In the genomic region with DNA sequence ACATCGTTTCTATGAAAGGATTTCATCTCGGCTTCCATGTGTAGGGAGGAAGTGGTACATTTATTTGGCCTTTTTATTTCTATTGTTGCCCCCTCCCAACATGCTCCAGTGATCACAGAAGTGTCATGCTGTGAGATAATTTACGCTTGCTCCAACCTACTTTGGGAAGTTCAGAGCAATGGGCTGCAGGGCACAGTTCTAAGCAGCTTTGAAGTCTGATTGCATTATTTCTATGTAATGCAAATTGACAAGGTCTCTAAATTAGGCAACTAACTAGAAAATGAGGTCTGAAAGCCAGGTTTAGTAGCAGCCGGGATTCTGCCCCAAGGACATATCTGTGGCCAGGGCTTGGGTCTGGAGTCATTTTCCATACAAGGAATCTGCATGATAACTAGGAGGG, we compare ENCODE assay signal across 26 mouse cellular contexts.
DNase-seq lines count a peak whose midpoint lies in the region; ATAC-seq lines count a peak whose summit lies in the region.
"Had no signal": no experiment of that assay in that cellular context is flagged by ENCODE, and none has a peak within 500 bp of the region (broad histone marks: within the 10 kb centered on the region; RNA-seq: fewer than 3 reads in every experiment).

No protein-coding gene starts in this region.

- H3K4me3 ChIP-seq in forebrain, embryonic 11.5 days (ENCODE audit: low read depth, low read length), result no peak overlapping the region
- H3K4me3 ChIP-seq in forebrain, embryonic 15.5 days, result no peak overlapping the region
- no peak overlapping the region for H3K4me3 ChIP-seq in forebrain, embryonic 13.5 days
- H3K4me3 ChIP-seq in midbrain, embryonic 14.5 days (replicated peaks; ENCODE audit: low read depth, low read length), result no peak overlapping the region
- H3K4me3 ChIP-seq: embryonic facial prominence, embryonic 15.5 days; heart, embryonic 15.5 days; kidney, embryonic 15.5 days; left cerebral cortex, adult 2 months; liver, embryonic 13.5 days; megakaryocyte, embryonic 14.5 days; neural tube, embryonic 12.5 days had no signal

- H3K36me3 ChIP-seq in forebrain, embryonic 11.5 days (ENCODE audit: control insufficient read depth, insufficient read depth, low read length), result no peaks in the 10 kb centered on the region
- H3K36me3 ChIP-seq in forebrain, embryonic 15.5 days, result no peaks in the 10 kb centered on the region
- H3K36me3 ChIP-seq in forebrain, embryonic 13.5 days (ENCODE audit: poor library complexity, severe bottlenecking), result no peaks in the 10 kb centered on the region
- no peaks in the 10 kb centered on the region for H3K36me3 ChIP-seq in midbrain, embryonic 14.5 days (ENCODE audit: control insufficient read depth, insufficient read depth, low read length)
- H3K36me3 ChIP-seq: embryonic facial prominence, embryonic 15.5 days; heart, embryonic 15.5 days; kidney, embryonic 15.5 days; liver, embryonic 13.5 days; neural tube, embryonic 12.5 days had no signal

- H3K9ac ChIP-seq in forebrain, embryonic 11.5 days (ENCODE audit: low read length), result no peak overlapping the region
- no peak overlapping the region for H3K9ac ChIP-seq in forebrain, embryonic 15.5 days (replicated peaks)
- no peak overlapping the region for H3K9ac ChIP-seq in forebrain, embryonic 13.5 days
- no peak overlapping the region for H3K9ac ChIP-seq in midbrain, embryonic 14.5 days (replicated peaks; ENCODE audit: low read length)
- H3K9ac ChIP-seq: embryonic facial prominence, embryonic 15.5 days; heart, embryonic 15.5 days; kidney, embryonic 15.5 days; liver, embryonic 13.5 days; neural tube, embryonic 12.5 days had no signal

- H3K9me3 ChIP-seq in forebrain, embryonic 11.5 days (ENCODE audit: control insufficient read depth, low read length), result no peaks in the 10 kb centered on the region
- H3K9me3 ChIP-seq in forebrain, embryonic 15.5 days, result no peaks in the 10 kb centered on the region
- no peaks in the 10 kb centered on the region for H3K9me3 ChIP-seq in forebrain, embryonic 13.5 days (replicated peaks)
- no peaks in the 10 kb centered on the region for H3K9me3 ChIP-seq in midbrain, embryonic 14.5 days (ENCODE audit: control insufficient read depth, low read length)
- H3K9me3 ChIP-seq: embryonic facial prominence, embryonic 15.5 days; heart, embryonic 15.5 days; kidney, embryonic 15.5 days; liver, embryonic 13.5 days; neural tube, embryonic 12.5 days had no signal

- H3K27me3 ChIP-seq in forebrain, embryonic 11.5 days (ENCODE audit: control insufficient read depth, insufficient read depth, low read length), result no peaks in the 10 kb centered on the region
- no peaks in the 10 kb centered on the region for H3K27me3 ChIP-seq in forebrain, embryonic 15.5 days
- H3K27me3 ChIP-seq in forebrain, embryonic 13.5 days, result no peaks in the 10 kb centered on the region
- no peaks in the 10 kb centered on the region for H3K27me3 ChIP-seq in midbrain, embryonic 14.5 days (ENCODE audit: control insufficient read depth, insufficient read depth, low read length)
- H3K27me3 ChIP-seq: embryonic facial prominence, embryonic 15.5 days; heart, embryonic 15.5 days; kidney, embryonic 15.5 days; neural tube, embryonic 12.5 days had no signal

- DNase-seq in forebrain, embryonic 11.5 days (ENCODE audit: low spot score), result peak; percentile 60
- DNase-seq in Muller cell, postnatal 12 days (ENCODE audit: inconsistent ontology term), result peak; percentile 78
- peak; percentile 69 for DNase-seq in midbrain, embryonic 14.5 days
- no peak for DNase-seq in ovary, postnatal 14 days (ENCODE audit: low spot score)
- DNase-seq in spleen, adult 18-20 months, result no peak
- DNase-seq in ovary, postnatal 10 days (ENCODE audit: low spot score), result no peak
- DNase-seq: adrenal gland, postnatal 36 days; cerebellum, adult 11-12 months; cerebellum, postnatal 14 days; gastrocnemius, postnatal 25 days; heart, postnatal 36 days; kidney, adult 11 months; kidney, postnatal 4 days; layer of hippocampus, adult 9-11 months; liver, embryonic 13.5 days; lung, adult 2 months; lung, postnatal 14 days had no signal

- peak overlapping the region; percentile 94 for H3K27ac ChIP-seq in forebrain, embryonic 11.5 days (ENCODE audit: low read depth, low read length)
- H3K27ac ChIP-seq in forebrain, embryonic 15.5 days (replicated peaks), result no peak overlapping the region
- peak overlapping the region; percentile 92 for H3K27ac ChIP-seq in forebrain, embryonic 13.5 days
- peak overlapping the region; percentile 72 for H3K27ac ChIP-seq in midbrain, embryonic 14.5 days (replicated peaks; ENCODE audit: low read depth, low read length)
- H3K27ac ChIP-seq: embryonic facial prominence, embryonic 15.5 days; heart, embryonic 15.5 days; kidney, embryonic 15.5 days; left cerebral cortex, adult 2 months; liver, embryonic 13.5 days; neural tube, embryonic 12.5 days had no signal

- peak; percentile 33 for ATAC-seq in forebrain, embryonic 11.5 days (replicated peaks; ENCODE audit: low FRiP score)
- ATAC-seq in forebrain, embryonic 15.5 days (replicated peaks), result no peak
- no peak for ATAC-seq in forebrain, embryonic 13.5 days
- ATAC-seq in midbrain, embryonic 14.5 days (ENCODE audit: low FRiP score, low TSS enrichment), result peak; percentile 43; the same call in 1 of the 2 replicates
- ATAC-seq: Patski had no signal

- no peak overlapping the region for H3K4me2 ChIP-seq in forebrain, embryonic 11.5 days (ENCODE audit: low read depth, low read length, severe bottlenecking)
- H3K4me2 ChIP-seq in forebrain, embryonic 15.5 days (replicated peaks), result no peak overlapping the region
- no peak overlapping the region for H3K4me2 ChIP-seq in forebrain, embryonic 13.5 days
- no peak overlapping the region for H3K4me2 ChIP-seq in midbrain, embryonic 14.5 days (ENCODE audit: low read length)
- H3K4me2 ChIP-seq: embryonic facial prominence, embryonic 15.5 days; heart, embryonic 15.5 days; kidney, embryonic 15.5 days; liver, embryonic 13.5 days; neural tube, embryonic 12.5 days had no signal

- 8% methylated on average over 4 of the region's 4 CpGs for WGBS in forebrain, embryonic 11.5 days
- WGBS in forebrain, embryonic 15.5 days, result 10% methylated on average over 4 of the region's 4 CpGs
- 7% methylated on average over 4 of the region's 4 CpGs for WGBS in forebrain, embryonic 13.5 days
- WGBS in midbrain, embryonic 14.5 days, result 10% methylated on average over 4 of the region's 4 CpGs

- H3K4me1 ChIP-seq in forebrain, embryonic 11.5 days (replicated peaks; ENCODE audit: control insufficient read depth, insufficient read depth, low read length), result peaks cover 11% of the 10 kb centered on the region; the same call in 1 of the 2 replicates
- peaks cover 33% of the 10 kb centered on the region for H3K4me1 ChIP-seq in forebrain, embryonic 15.5 days
- peaks cover 36% of the 10 kb centered on the region for H3K4me1 ChIP-seq in forebrain, embryonic 13.5 days
- H3K4me1 ChIP-seq in midbrain, embryonic 14.5 days (ENCODE audit: control insufficient read depth, insufficient read depth, low read length), result peaks cover 33% of the 10 kb centered on the region
- H3K4me1 ChIP-seq: heart, embryonic 15.5 days; liver, embryonic 13.5 days; megakaryocyte, embryonic 14.5 days had no signal

Comparison
In these comparisons a context has a peak if more than half of its experiments do, and no peak if none do; other contexts are left out.
1. ATAC-seq: peak in forebrain, embryonic 11.5 days (single experiment) and midbrain, embryonic 14.5 days (single experiment); none in forebrain, embryonic 15.5 days (single experiment) and forebrain, embryonic 13.5 days (single experiment).
2. DNase-seq: peak in forebrain, embryonic 11.5 days (single experiment), Muller cell, postnatal 12 days (single experiment) and midbrain, embryonic 14.5 days (single experiment); none in ovary, postnatal 14 days (single experiment), spleen, adult 18-20 months (0 of 2) and ovary, postnatal 10 days (single experiment).